Mouse (Mus musculus) erythroblast, embryonic 14.5 days (primary cell): ENCODE measurements around the gene Defb45.

Experiments
- GATA1 ChIP-seq: IDR thresholded peaks from 2 replicates; pipeline ENCODE4 v1.6.1; 2012; ENCODE audit warnings: low read length, inconsistent platforms, mixed read lengths
- TAL1 ChIP-seq: IDR thresholded peaks from 3 replicates; pipeline ENCODE4 v1.6.1; 2012; ENCODE audit warnings: low read length, inconsistent platforms, mixed read lengths

- TF ChIP-seq GATA1 (no peak), TAL1 (no peak)
Measured at GRCm38 (mm10) chr2:152570313-152570712, 28.9 kb downstream of the Defb45 start.
